Mouse (Mus musculus): ENCODE results near the gene Gatm. TPM values are rescaled to one million over a fixed set of nuclear protein-coding genes. Genes with fewer than 3 reads are reported as not detected.

Gatm gene
- polyA plus RNA-seq, 1 experiment = 65.2 TPM

DNA sequence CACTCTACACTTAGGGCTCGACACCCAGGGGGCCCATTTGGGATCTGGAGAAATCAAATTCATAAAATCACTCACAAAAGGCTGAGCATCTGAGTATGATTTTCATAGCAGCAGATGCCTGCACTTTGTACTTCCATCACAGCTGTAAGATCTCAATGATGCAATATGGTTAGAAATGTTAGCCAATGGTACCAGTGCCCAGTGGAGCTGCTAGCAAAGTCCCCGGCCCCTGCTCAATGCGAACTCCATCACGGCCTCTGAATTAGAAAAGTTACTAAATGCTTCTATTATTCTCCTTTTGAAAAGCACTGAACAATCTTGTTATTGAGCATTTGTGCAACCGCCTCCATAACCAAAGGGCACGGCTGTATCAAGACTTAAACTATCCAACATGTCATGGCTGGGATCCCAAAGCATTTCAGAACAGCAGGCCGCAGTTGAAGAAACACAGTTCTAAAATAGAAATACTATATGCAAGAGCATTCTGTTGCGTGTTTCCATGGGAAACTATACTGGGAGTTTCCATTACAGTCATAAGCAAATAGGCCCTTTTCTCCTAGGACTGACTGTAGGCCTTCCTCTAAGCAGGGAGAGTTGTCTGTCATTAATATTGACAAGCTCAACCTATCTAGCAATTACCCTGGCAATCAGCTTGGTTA is 23.1 kb downstream of the Gatm start:
- no peaks in the 10 kb centered on the region for H3K36me3 ChIP-seq (ENCODE audit: control insufficient read depth, insufficient read depth)
- H3ac ChIP-seq (ENCODE audit: control insufficient read depth, insufficient read length) = no peak overlapping the region
- no peak overlapping the region for H3K4me3 ChIP-seq
- TF ChIP-seq CEBPB (IDR thresholded peaks at IDR 0.05; ENCODE audit: insufficient read depth, poor library complexity, severe bottlenecking) = peak; percentile 92
- no peak for TF ChIP-seq POLR2AphosphoS2 (IDR thresholded peaks at IDR 0.05; ENCODE audit: insufficient read length, low read depth)
- no peak for TF ChIP-seq MYOG (IDR thresholded peaks at IDR 0.05; ENCODE audit: control insufficient read depth in 1 of 3, insufficient read depth in 1 of 3, insufficient read length in 2 of 3, low read depth in 2 of 3)
- no peak for TF ChIP-seq MAX (IDR thresholded peaks at IDR 0.05; ENCODE audit: low read depth)
- H3K79me2 ChIP-seq (ENCODE audit: control insufficient read depth, insufficient read depth) = no peaks in the 10 kb centered on the region
- H3K27me3 ChIP-seq (ENCODE audit: control insufficient read depth, insufficient read depth, insufficient read length) = no peaks in the 10 kb centered on the region
- no peak overlapping the region for H3K4me2 ChIP-seq (ENCODE audit: low read depth)

DNA sequence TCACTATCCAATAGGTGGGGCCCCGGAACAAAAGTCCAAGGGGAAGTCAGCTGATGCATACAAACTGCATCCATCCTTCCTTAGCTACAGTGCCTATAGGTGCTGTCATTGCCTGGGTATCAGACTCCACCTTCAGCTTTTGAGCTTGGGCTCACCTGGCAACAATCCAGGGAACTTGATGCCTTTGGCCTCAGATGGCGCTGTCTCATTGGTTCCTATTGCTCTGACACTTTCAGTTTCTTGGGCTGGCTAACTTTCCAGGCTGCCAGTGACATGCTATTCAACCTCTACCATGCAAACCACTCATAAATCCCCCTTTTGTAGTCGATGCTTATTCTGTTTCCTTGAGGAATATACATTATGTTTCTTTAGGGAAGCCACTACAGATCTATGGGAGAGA is 24.8 kb downstream of the Gatm start:
- Histone ChIP-seq H3ac (ENCODE audit: control insufficient read depth, insufficient read length) (no peak overlapping the region), H3K27me3 (ENCODE audit: control insufficient read depth, insufficient read depth, insufficient read length) (no peaks in the 10 kb centered on the region)
- no peak for TF ChIP-seq TCF3 (IDR thresholded peaks at IDR 0.05; ENCODE audit: insufficient read length, low read depth)
- TF ChIP-seq MAX (IDR thresholded peaks at IDR 0.05; ENCODE audit: low read depth) = no peak

DNA sequence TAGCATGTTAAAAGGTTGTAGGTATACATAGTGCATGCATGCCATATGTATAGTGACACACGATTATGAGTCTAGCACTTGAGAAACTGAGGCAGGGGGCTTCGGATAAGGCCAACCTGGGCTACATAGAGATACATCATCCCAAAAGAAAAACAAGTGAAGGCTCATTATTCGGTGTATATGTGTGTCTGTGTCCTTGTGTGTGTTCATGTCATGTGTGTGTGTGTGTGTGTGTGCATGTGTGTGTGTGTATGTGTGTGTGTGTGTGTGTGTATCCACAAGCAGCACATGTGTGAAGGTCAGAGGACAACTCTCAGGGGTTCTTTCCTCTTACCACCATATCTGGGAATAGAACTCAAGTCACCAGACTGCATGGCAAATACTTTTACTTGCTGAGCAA is 28.8 kb downstream of the Gatm start:
- Histone ChIP-seq H3K4me3 (no peak overlapping the region), H3K36me3 (ENCODE audit: control insufficient read depth, insufficient read depth) (no peaks in the 10 kb centered on the region), H3K27me3 (ENCODE audit: control insufficient read depth, insufficient read depth, insufficient read length) (no peaks in the 10 kb centered on the region), H3K4me2 (ENCODE audit: low read depth) (no peak overlapping the region), H3K79me2 (ENCODE audit: control insufficient read depth, insufficient read depth) (no peaks in the 10 kb centered on the region), H3ac (ENCODE audit: control insufficient read depth, insufficient read length) (no peak overlapping the region)
- TF ChIP-seq MYOG (IDR thresholded peaks at IDR 0.05; ENCODE audit: control insufficient read depth in 1 of 3, insufficient read depth in 1 of 3, insufficient read length in 2 of 3, low read depth in 2 of 3) (no peak), E2F4 (IDR thresholded peaks at IDR 0.05; ENCODE audit: insufficient read depth) (no peak), MYOD1 (IDR thresholded peaks at IDR 0.05; ENCODE audit: control insufficient read depth in 1 of 3, insufficient read length in 2 of 3, low read depth in 2 of 3) (no peak), MAX (IDR thresholded peaks at IDR 0.05; ENCODE audit: low read depth) (no peak), TCF12 (IDR thresholded peaks at IDR 0.05; ENCODE audit: insufficient read depth, poor library complexity, severe bottlenecking) (no peak), TCF3 (IDR thresholded peaks at IDR 0.05; ENCODE audit: insufficient read length, low read depth) (no peak), CEBPB (IDR thresholded peaks at IDR 0.05; ENCODE audit: insufficient read depth, poor library complexity, severe bottlenecking) (no peak), POLR2AphosphoS2 (IDR thresholded peaks at IDR 0.05; ENCODE audit: insufficient read length, low read depth) (no peak), USF1 (IDR thresholded peaks at IDR 0.05; ENCODE audit: low read depth) (no peak), SRF (IDR thresholded peaks at IDR 0.05; ENCODE audit: control insufficient read depth, insufficient read length, low read depth) (no peak), POLR2A (IDR thresholded peaks at IDR 0.05; ENCODE audit: insufficient read length, low read depth) (no peak), REST (IDR thresholded peaks at IDR 0.05; ENCODE audit: insufficient read depth, insufficient read length) (no peak)

More for the DNA sequence above, 24.8 kb downstream of the Gatm start:
- H3K4me3 ChIP-seq = no peak overlapping the region
- no peaks in the 10 kb centered on the region for H3K79me2 ChIP-seq (ENCODE audit: control insufficient read depth, insufficient read depth)
- H3K36me3 ChIP-seq (ENCODE audit: control insufficient read depth, insufficient read depth) = no peaks in the 10 kb centered on the region
- no peak overlapping the region for H3K4me2 ChIP-seq (ENCODE audit: low read depth)

DNA sequence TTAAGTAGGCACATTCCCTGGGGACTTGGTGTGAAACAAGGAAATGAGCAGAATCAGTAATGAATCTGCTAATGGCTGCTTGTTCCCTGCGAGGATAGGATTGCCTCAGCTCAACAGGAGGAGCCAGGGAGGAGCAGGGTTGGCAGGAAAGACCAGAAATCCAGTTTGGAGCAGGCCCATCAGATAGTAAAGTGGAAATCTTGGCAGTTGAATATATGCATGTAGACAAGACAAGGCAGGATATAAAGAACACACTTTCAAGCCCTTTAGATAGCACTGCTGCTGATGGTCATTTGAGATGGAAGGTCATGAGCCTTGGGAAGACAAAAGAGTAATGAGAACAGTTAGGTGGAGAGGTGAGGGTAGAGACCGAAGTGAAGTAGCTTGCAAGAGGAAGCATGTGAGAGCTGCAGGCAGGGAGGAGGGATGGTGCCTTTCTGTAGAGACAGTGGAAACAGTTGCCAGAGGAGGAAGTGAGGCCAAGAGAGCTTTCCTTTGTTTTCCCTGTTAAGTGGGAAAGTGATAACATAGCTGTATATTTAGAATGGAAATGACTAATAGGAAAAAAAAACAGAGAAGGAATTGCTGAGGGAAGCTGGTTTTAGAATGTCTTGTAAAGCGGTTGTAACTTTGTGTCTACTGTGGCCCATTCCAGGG is 29.6 kb downstream of the Gatm start:
- TF ChIP-seq REST (IDR thresholded peaks at IDR 0.05; ENCODE audit: insufficient read depth, insufficient read length) (no peak), POLR2AphosphoS2 (IDR thresholded peaks at IDR 0.05; ENCODE audit: insufficient read length, low read depth) (no peak)
- no peaks in the 10 kb centered on the region for H3K27me3 ChIP-seq (ENCODE audit: control insufficient read depth, insufficient read depth, insufficient read length)
- no peaks in the 10 kb centered on the region for H3K36me3 ChIP-seq (ENCODE audit: control insufficient read depth, insufficient read depth)
- no peak overlapping the region for H3K4me2 ChIP-seq (ENCODE audit: low read depth)
- no peak overlapping the region for H3K4me3 ChIP-seq
- no peaks in the 10 kb centered on the region for H3K79me2 ChIP-seq (ENCODE audit: control insufficient read depth, insufficient read depth)
- no peak overlapping the region for H3ac ChIP-seq (ENCODE audit: control insufficient read depth, insufficient read length)

DNA sequence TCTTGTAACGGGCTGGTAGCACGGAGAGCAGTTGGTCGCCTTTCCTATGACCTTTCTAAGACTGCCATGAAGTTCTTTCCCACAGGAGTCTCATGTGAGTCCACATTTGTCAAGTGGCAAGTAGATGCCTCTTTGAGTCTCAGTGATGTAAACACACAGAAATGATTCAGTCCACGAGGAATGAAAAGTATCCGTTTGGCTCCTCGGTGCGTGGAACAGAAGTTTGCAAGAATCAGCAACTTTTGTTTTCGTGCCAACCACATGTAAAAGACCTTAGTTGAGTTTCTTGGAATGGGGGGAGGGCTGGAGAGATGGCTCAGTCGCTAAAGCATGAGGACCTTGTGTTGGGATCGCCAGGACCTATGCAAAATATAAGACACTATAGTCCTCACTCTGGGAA is 30.7 kb downstream of the Gatm start:
- Histone ChIP-seq H3K4me2 (ENCODE audit: low read depth) (peak overlapping the region; percentile 41), H3K79me2 (ENCODE audit: control insufficient read depth, insufficient read depth) (no peaks in the 10 kb centered on the region), H3K4me3 (no peak overlapping the region), H3ac (ENCODE audit: control insufficient read depth, insufficient read length) (no peak overlapping the region), H3K36me3 (ENCODE audit: control insufficient read depth, insufficient read depth) (no peaks in the 10 kb centered on the region), H3K27me3 (ENCODE audit: control insufficient read depth, insufficient read depth, insufficient read length) (no peaks in the 10 kb centered on the region)
- TF ChIP-seq POLR2AphosphoS2 (IDR thresholded peaks at IDR 0.05; ENCODE audit: insufficient read length, low read depth) (no peak), MYOG (IDR thresholded peaks at IDR 0.05; ENCODE audit: control insufficient read depth in 1 of 3, insufficient read depth in 1 of 3, insufficient read length in 2 of 3, low read depth in 2 of 3) (no peak), POLR2A (IDR thresholded peaks at IDR 0.05; ENCODE audit: insufficient read length, low read depth) (no peak), MAX (IDR thresholded peaks at IDR 0.05; ENCODE audit: low read depth) (no peak), CEBPB (IDR thresholded peaks at IDR 0.05; ENCODE audit: insufficient read depth, poor library complexity, severe bottlenecking) (no peak), MYOD1 (IDR thresholded peaks at IDR 0.05; ENCODE audit: control insufficient read depth in 1 of 3, insufficient read length in 2 of 3, low read depth in 2 of 3) (no peak), TCF3 (IDR thresholded peaks at IDR 0.05; ENCODE audit: insufficient read length, low read depth) (no peak)
